Mouse (Mus musculus) intestine, embryonic 16.5 days (tissue): ENCODE measurements at regions not wholly inside any gene's neighbourhood (a gene's known extent, or its start where the extent isn't known, plus 50 kb on each side); places are given as distances from the start of the nearest gene placed in this dataset.

Source experiments
- ATAC-seq: fragments of 200-750 bp; cut with Nextera tagmentation; 2 replicates; pipeline ENCODE4 v1.8.0; 2017; ENCODE audit warnings: moderate TSS enrichment, moderate library complexity
- H3K27ac ChIP-seq: fragments of 300-500 bp; sonication (generic); 2 replicates; pipeline ENCODE4 v1.5.1; 2014; ENCODE audit warnings: mild to moderate bottlenecking, low read length
- H3K27me3 ChIP-seq: fragments of 300-500 bp; sonication (generic); replicated peaks from 2 replicates; pipeline ENCODE4 v1.6.1; 2014; ENCODE audit warnings: low read length, control low read depth, mixed read lengths; ENCODE audit not compliant: control insufficient read depth, insufficient read depth
- H3K36me3 ChIP-seq: fragments of 300-500 bp; sonication (generic); 2 replicates; pipeline ENCODE4 v1.6.1; 2014; ENCODE audit warnings: low read length, control low read depth; ENCODE audit not compliant: control insufficient read depth, insufficient read depth
- H3K4me1 ChIP-seq: fragments of 300-500 bp; sonication (generic); 2 replicates; pipeline ENCODE4 v1.6.1; 2014; ENCODE audit warnings: low read length, control low read depth, mixed read lengths; ENCODE audit not compliant: control insufficient read depth, insufficient read depth
- H3K4me2 ChIP-seq: fragments of 300-500 bp; sonication (generic); 2 replicates; pipeline ENCODE4 v1.6.1; 2014; ENCODE audit warnings: low read depth, low read length, control low read depth
- H3K4me3 ChIP-seq: fragments of 300-500 bp; sonication (generic); 2 replicates; pipeline ENCODE4 v1.5.1; 2014; ENCODE audit warnings: mild to moderate bottlenecking, low read length
- H3K9ac ChIP-seq: fragments of 300-500 bp; sonication (generic); 2 replicates; pipeline ENCODE4 v1.6.1; 2014; ENCODE audit warnings: low read depth, low read length
- H3K9me3 ChIP-seq: fragments of 300-500 bp; sonication (generic); 2 replicates; pipeline ENCODE4 v1.6.1; 2016; ENCODE audit warnings: low read length, control low read depth; ENCODE audit not compliant: control insufficient read depth
- whole genome bisulfite sequencing: fragments of 180-500 bp; shearing (Covaris S2); extraction: QIAGEN DNeasy Blood & Tissue Kit; methylation state at CpG from one replicate; pipeline ENCODE4 v1.1.7; 2014; 5-methylcytosine and 5-hydroxymethylcytosine counted together

- WGBS: 45% methylated on average over 3 of the region's 3 CpGs
Observed at GRCm38 (mm10) chr7:83242233-83242632, 342.5 kb upstream of the Tmc3 start.

GRCm38 (mm10) chr7:83245867-83246266 lies 338.9 kb upstream of the Tmc3 start:
- H3K36me3 ChIP-seq: no peaks in the 10 kb centered on the region
- no peak for ATAC-seq
- H3K9ac ChIP-seq: no peak overlapping the region
- H3K27me3 ChIP-seq: no peaks in the 10 kb centered on the region
- no peak overlapping the region for H3K4me3 ChIP-seq
- H3K4me2 ChIP-seq: no peak overlapping the region
- H3K27ac ChIP-seq: no peak overlapping the region
- no peaks in the 10 kb centered on the region for H3K9me3 ChIP-seq
- H3K4me1 ChIP-seq: no peaks in the 10 kb centered on the region
- 74% methylated on average over 2 of the region's 2 CpGs for WGBS

More at GRCm38 (mm10) chr7:83242233-83242632, 342.5 kb upstream of the Tmc3 start:
- Histone ChIP-seq H3K9ac (no peak overlapping the region), H3K27me3 (no peaks in the 10 kb centered on the region), H3K4me3 (no peak overlapping the region), H3K4me1 (no peaks in the 10 kb centered on the region), H3K9me3 (no peaks in the 10 kb centered on the region), H3K36me3 (no peaks in the 10 kb centered on the region), H3K4me2 (no peak overlapping the region), H3K27ac (no peak overlapping the region)
- no peak for ATAC-seq

GRCm38 (mm10) chr7:83251995-83252563 lies 332.6 kb upstream of the Tmc3 start:
- Histone ChIP-seq H3K27me3 (no peaks in the 10 kb centered on the region), H3K4me2 (no peak overlapping the region), H3K9me3 (no peaks in the 10 kb centered on the region), H3K9ac (no peak overlapping the region), H3K27ac (no peak overlapping the region), H3K4me1 (no peaks in the 10 kb centered on the region), H3K4me3 (no peak overlapping the region), H3K36me3 (no peaks in the 10 kb centered on the region)
- no peak for ATAC-seq
- 87% methylated on average over 8 of the region's 8 CpGs for WGBS

- no peak overlapping the region for H3K4me2 ChIP-seq
- no peak overlapping the region for H3K27ac ChIP-seq
- no peaks in the 10 kb centered on the region for H3K4me1 ChIP-seq
- H3K27me3 ChIP-seq: no peaks in the 10 kb centered on the region
- no peak overlapping the region for H3K4me3 ChIP-seq
- no peaks in the 10 kb centered on the region for H3K9me3 ChIP-seq
- H3K36me3 ChIP-seq: no peaks in the 10 kb centered on the region
- ATAC-seq: no peak
- no peak overlapping the region for H3K9ac ChIP-seq
- WGBS: 79% methylated on average over 9 of the region's 9 CpGs
Observed at GRCm38 (mm10) chr7:83253001-83253400, 331.7 kb upstream of the Tmc3 start.

GRCm38 (mm10) chr7:83253432-83253831 lies 331.3 kb upstream of the Tmc3 start:
- H3K4me3 ChIP-seq: no peak overlapping the region
- H3K4me1 ChIP-seq: no peaks in the 10 kb centered on the region
- no peak overlapping the region for H3K9ac ChIP-seq
- no peaks in the 10 kb centered on the region for H3K27me3 ChIP-seq
- no peaks in the 10 kb centered on the region for H3K9me3 ChIP-seq
- 59% methylated on average over 3 of the region's 3 CpGs for WGBS
- no peaks in the 10 kb centered on the region for H3K36me3 ChIP-seq
- no peak overlapping the region for H3K4me2 ChIP-seq
- no peak overlapping the region for H3K27ac ChIP-seq
- ATAC-seq: no peak

GRCm38 (mm10) chr7:83254411-83254810 lies 330.3 kb upstream of the Tmc3 start:
- no peak overlapping the region for H3K4me2 ChIP-seq
- ATAC-seq: no peak
- H3K36me3 ChIP-seq: no peaks in the 10 kb centered on the region
- no peak overlapping the region for H3K4me3 ChIP-seq
- H3K9me3 ChIP-seq: no peaks in the 10 kb centered on the region
- no peaks in the 10 kb centered on the region for H3K4me1 ChIP-seq
- H3K9ac ChIP-seq: no peak overlapping the region
- H3K27me3 ChIP-seq: no peaks in the 10 kb centered on the region
- no peak overlapping the region for H3K27ac ChIP-seq
- WGBS: 81% methylated on average over 4 of the region's 4 CpGs

GRCm38 (mm10) chr7:83256236-83256784 lies 328.4 kb upstream of the Tmc3 start:
- Histone ChIP-seq H3K27me3 (no peaks in the 10 kb centered on the region), H3K4me2 (no peak overlapping the region), H3K9ac (no peak overlapping the region), H3K4me3 (no peak overlapping the region), H3K4me1 (no peaks in the 10 kb centered on the region), H3K36me3 (no peaks in the 10 kb centered on the region), H3K9me3 (no peaks in the 10 kb centered on the region), H3K27ac (no peak overlapping the region)
- WGBS: 83% methylated on average over 6 of the region's 6 CpGs
- no peak for ATAC-seq

GRCm38 (mm10) chr7:83258363-83258916 lies 326.3 kb upstream of the Tmc3 start:
- H3K4me2 ChIP-seq: no peak overlapping the region
- no peaks in the 10 kb centered on the region for H3K36me3 ChIP-seq
- H3K4me3 ChIP-seq: no peak overlapping the region
- WGBS: 75% methylated on average over 2 of the region's 2 CpGs
- no peak for ATAC-seq
- no peaks in the 10 kb centered on the region for H3K9me3 ChIP-seq
- no peak overlapping the region for H3K9ac ChIP-seq
- no peaks in the 10 kb centered on the region for H3K27me3 ChIP-seq
- H3K27ac ChIP-seq: no peak overlapping the region
- H3K4me1 ChIP-seq: no peaks in the 10 kb centered on the region

GRCm38 (mm10) chr7:83261489-83261888 lies 323.2 kb upstream of the Tmc3 start:
- Histone ChIP-seq H3K36me3 (no peaks in the 10 kb centered on the region), H3K9ac (no peak overlapping the region), H3K27me3 (no peaks in the 10 kb centered on the region), H3K9me3 (no peaks in the 10 kb centered on the region), H3K4me2 (no peak overlapping the region), H3K4me1 (no peaks in the 10 kb centered on the region), H3K4me3 (no peak overlapping the region), H3K27ac (no peak overlapping the region)
- ATAC-seq: no peak
